ENCODE assay signal across 18 mouse cellular contexts in the genomic region with DNA sequence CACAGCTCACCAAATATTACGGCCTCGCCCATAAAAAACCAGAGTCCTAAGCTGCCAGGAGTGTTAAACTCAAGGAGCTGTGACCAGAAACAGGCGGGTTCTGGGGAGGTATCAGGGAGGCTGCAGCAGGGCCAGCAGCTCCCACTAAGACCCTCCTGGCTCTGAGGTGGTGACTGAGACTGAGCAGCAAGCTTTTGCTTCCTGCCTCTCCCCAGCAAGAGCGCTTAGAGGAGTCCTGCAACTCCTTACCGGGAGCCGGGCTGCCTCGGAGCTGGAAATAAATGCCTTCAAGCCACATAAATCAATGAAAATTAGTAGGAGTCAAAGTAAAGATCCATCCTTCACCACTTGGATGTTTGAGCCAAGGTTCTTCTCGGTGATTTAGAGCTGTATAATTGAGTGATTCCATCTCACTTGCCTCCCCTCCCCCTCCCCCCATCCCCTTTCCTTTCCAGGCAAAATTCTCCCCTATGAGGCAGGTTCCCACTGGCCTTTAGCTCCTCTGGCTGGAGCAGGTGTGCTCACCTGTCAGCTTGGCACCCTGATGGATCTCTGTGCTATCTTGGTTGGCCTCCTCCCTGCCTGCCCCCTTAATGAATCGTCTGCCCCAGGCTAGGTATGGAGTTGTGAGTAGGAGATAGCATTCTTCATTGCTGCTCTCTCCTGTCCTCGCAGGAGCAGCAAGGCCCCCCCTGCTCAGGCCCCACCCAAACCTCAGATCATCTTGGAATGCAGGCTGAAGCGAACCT. TPM values are rescaled to one million over a fixed set of nuclear protein-coding genes. Genes with fewer than 3 reads are reported as not detected.
DNase-seq lines count a peak whose midpoint lies in the region; ATAC-seq lines count a peak whose summit lies in the region.
"Had no signal": no experiment of that assay in that cellular context is flagged by ENCODE, and none has a peak within 500 bp of the region (broad histone marks: within the 10 kb centered on the region; RNA-seq: fewer than 3 reads in every experiment).

No protein-coding gene starts in this region.

- H3K36me3 ChIP-seq in kidney, embryonic 16.5 days (ENCODE audit: insufficient read depth, low read length) = no peaks in the 10 kb centered on the region
- H3K36me3 ChIP-seq in neural tube, embryonic 14.5 days (ENCODE audit: control insufficient read depth, insufficient read depth, low read length) = no peaks in the 10 kb centered on the region
- H3K36me3 ChIP-seq: embryonic facial prominence, embryonic 12.5 days had no signal

- peak overlapping the region; percentile 78 for H3K27ac ChIP-seq in kidney, embryonic 16.5 days (ENCODE audit: low read length)
- H3K27ac ChIP-seq in neural tube, embryonic 14.5 days (ENCODE audit: low read depth, low read length) = peak overlapping the region; percentile 5; the same call in 1 of the 2 replicates
- H3K27ac ChIP-seq: embryonic facial prominence, embryonic 12.5 days; heart, adult 2 months; liver, embryonic 14.5 days had no signal

- WGBS in kidney, embryonic 16.5 days = 12% methylated on average over 11 of the region's 11 CpGs
- 29% methylated on average over 11 of the region's 11 CpGs for WGBS in neural tube, embryonic 14.5 days

- ATAC-seq in kidney, embryonic 16.5 days (ENCODE audit: low FRiP score, low TSS enrichment) = peak; percentile 92
- no peak for ATAC-seq in neural tube, embryonic 14.5 days (ENCODE audit: low read depth)

- no peak overlapping the region for H3K9ac ChIP-seq in kidney, embryonic 16.5 days (replicated peaks; ENCODE audit: low read length)
- no peak overlapping the region for H3K9ac ChIP-seq in neural tube, embryonic 14.5 days (replicated peaks; ENCODE audit: low read depth, low read length)
- H3K9ac ChIP-seq: embryonic facial prominence, embryonic 12.5 days; liver, embryonic 14.5 days had no signal

- no peak overlapping the region for H3K4me3 ChIP-seq in kidney, embryonic 16.5 days (ENCODE audit: low read length)
- no peak overlapping the region for H3K4me3 ChIP-seq in neural tube, embryonic 14.5 days (ENCODE audit: low read depth, low read length)
- H3K4me3 ChIP-seq: embryonic facial prominence, embryonic 12.5 days; heart, adult 2 months had no signal

- DNase-seq in kidney, adult 8-10 months = no peak
- DNase-seq in R1 (ENCODE audit: low read depth, low spot score) = peak; percentile 16
- DNase-seq in forelimb bud, embryonic 11.5 days (ENCODE audit: low read depth, low spot score) = peak; percentile 80
- DNase-seq in spleen, adult 12 weeks (ENCODE audit: low spot score) = no peak
- DNase-seq in layer of hippocampus, postnatal 10 days (ENCODE audit: low spot score in 2 of 2) = no peak
- DNase-seq: cerebellum, adult 8-10 months; heart, adult 2 months; heart, postnatal 4 days; kidney, adult 11 months had no signal

- peaks cover 23% of the 10 kb centered on the region for H3K4me1 ChIP-seq in kidney, embryonic 16.5 days (ENCODE audit: insufficient read depth, low read length)
- peaks cover 4% of the 10 kb centered on the region; the same call in 1 of the 2 replicates for H3K4me1 ChIP-seq in neural tube, embryonic 14.5 days (ENCODE audit: control insufficient read depth, insufficient read depth, low read length)
- H3K4me1 ChIP-seq: embryonic facial prominence, embryonic 12.5 days had no signal

- H3K27me3 ChIP-seq in kidney, embryonic 16.5 days (ENCODE audit: insufficient read depth, low read length) = no peaks in the 10 kb centered on the region
- H3K27me3 ChIP-seq in neural tube, embryonic 14.5 days (ENCODE audit: control insufficient read depth, insufficient read depth, low read length) = no peaks in the 10 kb centered on the region

- peak overlapping the region; percentile 16 for H3K4me2 ChIP-seq in kidney, embryonic 16.5 days (replicated peaks; ENCODE audit: low read depth, low read length)
- H3K4me2 ChIP-seq in neural tube, embryonic 14.5 days (ENCODE audit: low read depth, low read length) = no peak overlapping the region
- H3K4me2 ChIP-seq: embryonic facial prominence, embryonic 12.5 days had no signal

- H3K9me3 ChIP-seq in kidney, embryonic 16.5 days (ENCODE audit: low read length) = no peaks in the 10 kb centered on the region
- no peaks in the 10 kb centered on the region for H3K9me3 ChIP-seq in neural tube, embryonic 14.5 days (ENCODE audit: control insufficient read depth, low read length)
- H3K9me3 ChIP-seq: embryonic facial prominence, embryonic 12.5 days had no signal

RNA-seq across cellular contexts. Expression of gene Skap1, which starts 42.7 kb away (rescaled TPM):
- 10.1 and 12.3 TPM in 2 replicates for polyA plus RNA-seq in kidney, embryonic 16.5 days (2015; fragmentation: Nextera tagmentation; extraction: Ambion mirVana)
- 9.5 and 10.8 TPM in 2 replicates for polyA plus RNA-seq in neural tube, embryonic 14.5 days (2014; fragmentation: Nextera tagmentation; extraction: Ambion mirVana)
- total RNA-seq in layer of hippocampus, postnatal 10 days (2021) = 1 to 10 TPM; 1.4 to 2.0 TPM
- total RNA-seq: gastrocnemius, adult 18-20 months had no signal

RNA-seq across cellular contexts. Expression of gene Hoxb1, which starts 56.1 kb away (rescaled TPM):
- polyA plus RNA-seq in kidney, embryonic 16.5 days (2015; fragmentation: Nextera tagmentation; extraction: Ambion mirVana) = 0.08 and 0.12 TPM in 2 replicates
- polyA plus RNA-seq in neural tube, embryonic 14.5 days (2014; fragmentation: Nextera tagmentation; extraction: Ambion mirVana) = 0.62 and 0.96 TPM in 2 replicates
- not detected for total RNA-seq in layer of hippocampus, postnatal 10 days (2021)
- total RNA-seq: gastrocnemius, adult 18-20 months; heart, adult 2 months; heart, postnatal 4 days; layer of hippocampus, postnatal 14 days; megakaryocyte, adult 5-6 weeks had no signal
- polyA plus RNA-seq: forebrain, embryonic 11.5 days; heart, adult 2 months; spleen, adult 2 months had no signal

Comparison
In these comparisons a context has a peak if more than half of its experiments do, and no peak if none do; other contexts are left out.
1. DNase-seq: peak in R1 (single experiment) and forelimb bud, embryonic 11.5 days (single experiment); none in kidney, adult 8-10 months (0 of 2), spleen, adult 12 weeks (single experiment) and layer of hippocampus, postnatal 10 days (0 of 2).